Mouse (Mus musculus): ENCODE measurements around the gene Olfr353.

Olfr353 gene

DNA sequence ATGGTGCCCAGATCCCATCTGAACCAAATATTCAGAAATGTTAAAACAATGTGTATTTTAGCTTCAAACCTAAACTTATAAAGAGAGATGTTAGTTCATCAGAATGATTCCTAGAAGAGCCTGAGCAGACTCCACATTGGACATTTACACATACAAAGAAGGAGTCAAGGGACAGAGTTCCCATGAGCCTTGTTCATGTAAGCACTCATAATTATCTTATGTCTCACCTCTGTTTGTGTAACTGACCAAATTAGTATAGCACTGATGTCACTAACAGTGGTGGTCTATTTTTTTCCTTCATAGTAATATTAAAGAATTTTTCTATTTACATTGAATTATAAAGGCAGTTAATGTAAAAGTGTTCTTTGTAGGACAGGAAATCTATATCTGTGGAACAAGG is at the start of gene Olfr353:
TSS of gene Olfr353 (minus strand) at position 101 of the 400 bp plus-strand sequence.
- no peak for DNase-seq (ENCODE audit: low spot score in 2 of 2)

- DNase-seq (ENCODE audit: low spot score in 2 of 2) = no peak
Observed at GRCm38 (mm10) chr2:36936821-36937220, 44.1 kb upstream of the Olfr353 start, which contains the start of gene Olfr356. Gene Olfr356, plus strand, starts transcription at chr2:36937121.

GRCm38 (mm10) chr2:36928797-36929196 is 36.1 kb upstream of the Olfr353 start, which contains the start of gene Olfr355:
Gene Olfr355, minus strand, starts transcription at chr2:36928897.
- no peak for DNase-seq (ENCODE audit: low spot score in 2 of 2)

DNA sequence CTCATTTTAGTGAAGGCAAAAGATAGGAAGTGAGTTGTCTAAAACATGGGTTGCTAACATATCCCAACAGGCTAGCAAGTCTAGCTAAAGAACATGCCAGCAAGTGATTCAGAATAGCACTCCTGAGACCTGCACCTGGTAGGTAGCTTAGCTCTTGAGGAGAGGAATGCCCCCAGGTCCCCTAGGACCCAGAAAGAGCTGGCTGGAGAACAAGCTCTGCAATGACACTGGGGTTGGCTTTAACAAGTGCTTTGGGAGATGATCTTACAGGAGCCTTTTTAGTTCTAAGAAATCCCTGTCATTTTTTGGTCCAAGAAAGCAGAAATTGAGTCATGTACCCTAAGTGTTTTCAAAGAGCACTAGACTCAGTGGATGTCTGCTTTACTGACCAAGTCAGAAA is 12.6 kb upstream of the Olfr353 start, which contains the start of gene Olfr354:
TSS of gene Olfr354 (plus strand) at position 301 of the 400 bp plus-strand sequence.
- DNase-seq (ENCODE audit: low spot score in 2 of 2) = no peak

DNA sequence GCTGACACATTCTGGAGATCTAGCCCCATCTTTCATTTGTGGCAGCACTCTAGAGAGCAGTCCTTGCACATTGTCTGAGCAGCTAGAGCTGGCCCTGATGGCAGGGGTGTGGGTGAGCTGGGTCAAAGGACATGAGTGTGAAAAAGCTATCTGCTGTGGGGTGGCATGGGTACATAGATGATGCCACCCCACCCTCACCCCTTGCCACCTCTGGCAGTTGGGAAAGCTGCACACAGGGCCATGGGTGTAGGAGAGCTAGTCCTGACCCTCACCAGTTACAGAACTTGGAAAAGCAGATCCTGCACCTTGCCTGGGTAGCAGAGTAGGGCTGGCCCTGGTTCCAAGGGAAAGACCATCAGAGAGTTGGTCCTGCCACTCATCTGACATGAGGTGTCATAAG is 4.4 kb upstream of the Olfr353 start:
- DNase-seq (ENCODE audit: low spot score in 2 of 2) = no peak

GRCm38 (mm10) chr2:36868160-36868559 is 24.6 kb downstream of the Olfr353 start, which contains the start of gene Olfr352:
Gene Olfr352, plus strand, starts transcription at chr2:36868460.
- DNase-seq (ENCODE audit: low spot score in 2 of 2) = no peak

DNA sequence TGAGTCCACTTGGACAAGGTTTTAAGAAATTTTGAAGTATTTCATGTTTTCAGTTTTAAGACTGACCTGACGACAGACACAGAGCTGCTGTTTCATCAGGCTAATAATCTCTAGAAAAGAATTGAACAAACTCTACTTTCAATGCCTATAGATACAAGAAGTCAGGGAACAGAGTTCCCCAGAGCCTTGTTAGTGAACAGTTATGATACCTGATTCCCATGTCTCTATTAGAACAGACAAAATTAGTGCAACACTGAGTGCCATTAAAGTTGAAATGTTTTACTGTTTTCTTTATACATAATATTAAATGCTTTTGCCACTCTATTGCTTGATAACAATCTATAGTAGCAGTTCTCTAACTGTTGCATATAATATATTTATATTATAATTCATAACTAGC is 30.2 kb downstream of the Olfr353 start, which contains the start of gene Olfr351:
TSS of gene Olfr351 (minus strand) at position 101 of the 400 bp plus-strand sequence.
- DNase-seq (ENCODE audit: low spot score in 2 of 2) = no peak

DNA sequence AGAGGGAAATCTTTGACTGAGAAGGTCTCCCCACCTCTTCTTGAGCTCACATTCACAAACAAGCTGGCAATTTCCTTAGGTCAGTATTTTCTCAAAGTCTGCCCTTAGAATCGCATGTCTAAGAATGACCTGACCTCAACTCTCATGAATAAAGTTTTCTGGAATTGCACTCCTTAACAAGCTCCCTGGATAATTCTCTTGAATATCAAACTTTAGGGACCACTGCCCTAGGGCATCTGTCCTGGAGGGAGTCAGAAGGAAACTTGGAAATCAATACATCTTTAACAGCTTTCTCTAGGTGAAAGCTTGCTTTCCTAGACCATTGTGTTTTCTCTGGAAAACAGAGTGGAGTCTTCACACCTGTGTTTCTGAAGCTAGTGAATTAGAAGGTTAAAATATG is 46.7 kb downstream of the Olfr353 start, which contains the start of gene Olfr350:
TSS of gene Olfr350 (plus strand) at position 301 of the 400 bp plus-strand sequence.
- DNase-seq (ENCODE audit: low spot score in 2 of 2) = no peak

All from frontal cortex, postnatal 25 days (tissue).